Mouse (Mus musculus): ENCODE measurements around the gene Hoxb7. TPM values are rescaled to one million over a fixed set of nuclear protein-coding genes. Genes with fewer than 3 reads are reported as not detected.

Gene Hoxb7
- polyA plus RNA-seq, 1 experiment from 2014 or later, result not detected

DNA sequence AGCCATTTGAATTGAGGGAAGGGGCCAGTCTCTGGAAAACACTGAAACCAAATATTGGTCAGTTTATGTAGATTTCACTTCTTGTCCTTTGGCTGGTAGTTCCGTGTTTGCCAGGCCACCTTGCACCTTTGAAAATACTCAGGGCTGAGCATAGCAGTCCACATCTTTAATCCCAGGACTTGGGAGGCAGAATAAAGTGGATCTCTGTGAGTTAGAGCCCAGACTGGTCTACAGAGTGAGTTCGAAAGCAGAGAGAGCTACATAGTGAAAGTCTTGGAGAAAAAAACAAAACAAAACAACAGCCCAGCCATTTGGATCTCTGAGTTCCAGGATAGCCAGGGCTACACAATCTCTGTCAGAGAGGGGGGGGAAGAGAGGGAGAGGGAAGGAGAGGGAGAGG lies 29.3 kb upstream of the Hoxb7 start:
- no peak overlapping the region for H3K4me2 ChIP-seq (ENCODE audit: low read depth, low read length, severe bottlenecking)
- H3K27me3 ChIP-seq (ENCODE audit: control insufficient read depth, insufficient read depth, low read length), result peaks cover 100% of the 10 kb centered on the region
- WGBS, result 28% methylated on average over 2 of the region's 2 CpGs
- no peak overlapping the region for H3K27ac ChIP-seq (ENCODE audit: low read depth, low read length)
- no peak for ATAC-seq (replicated peaks; ENCODE audit: low FRiP score)
- H3K4me1 ChIP-seq (replicated peaks; ENCODE audit: control insufficient read depth, insufficient read depth, low read length), result no peaks in the 10 kb centered on the region
- no peaks in the 10 kb centered on the region for H3K36me3 ChIP-seq (ENCODE audit: control insufficient read depth, insufficient read depth, low read length)
- H3K4me3 ChIP-seq (ENCODE audit: low read depth, low read length), result no peak overlapping the region
- no peak overlapping the region for H3K9ac ChIP-seq (ENCODE audit: low read length)
- peak; percentile 18 for DNase-seq (ENCODE audit: low spot score)
- no peaks in the 10 kb centered on the region for H3K9me3 ChIP-seq (ENCODE audit: control insufficient read depth, low read length)

DNA sequence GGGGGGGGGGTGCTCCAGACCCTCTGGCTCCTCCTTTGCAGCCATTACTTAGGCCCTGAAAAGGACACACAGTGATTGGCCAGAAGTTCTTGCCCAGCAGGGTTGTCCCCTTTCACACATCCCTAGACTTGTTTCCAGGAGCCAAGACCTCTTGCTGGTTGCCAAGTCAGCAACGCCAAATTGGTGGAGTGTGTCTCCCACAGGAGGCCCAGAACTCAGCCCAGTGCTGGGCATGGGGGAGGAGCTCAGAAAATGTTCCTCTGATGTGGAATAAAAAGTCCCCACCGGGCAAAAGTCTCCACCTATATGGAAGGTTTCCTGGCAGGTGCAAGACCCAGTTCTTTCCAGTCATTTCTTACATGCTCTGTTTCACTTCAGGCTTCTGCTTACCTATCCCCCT lies 27.4 kb upstream of the Hoxb7 start:
- H3K4me2 ChIP-seq (ENCODE audit: low read depth, low read length, severe bottlenecking), result no peak overlapping the region
- H3K27ac ChIP-seq (ENCODE audit: low read depth, low read length), result no peak overlapping the region
- H3K4me3 ChIP-seq (ENCODE audit: low read depth, low read length), result no peak overlapping the region
- no peaks in the 10 kb centered on the region for H3K36me3 ChIP-seq (ENCODE audit: control insufficient read depth, insufficient read depth, low read length)
- H3K27me3 ChIP-seq (ENCODE audit: control insufficient read depth, insufficient read depth, low read length), result peaks cover 99% of the 10 kb centered on the region
- DNase-seq (ENCODE audit: low spot score) (peak; percentile 44), ATAC-seq (replicated peaks; ENCODE audit: low FRiP score) (no peak)
- no peaks in the 10 kb centered on the region for H3K9me3 ChIP-seq (ENCODE audit: control insufficient read depth, low read length)
- H3K9ac ChIP-seq (ENCODE audit: low read length), result no peak overlapping the region
- H3K4me1 ChIP-seq (replicated peaks; ENCODE audit: control insufficient read depth, insufficient read depth, low read length), result no peaks in the 10 kb centered on the region
- 4% methylated on average over 2 of the region's 2 CpGs for WGBS

GRCm38 (mm10) chr11:96259511-96259910 lies 26.9 kb upstream of the Hoxb7 start:
- H3K4me3 ChIP-seq (ENCODE audit: low read depth, low read length), result no peak overlapping the region
- H3K27ac ChIP-seq (ENCODE audit: low read depth, low read length), result no peak overlapping the region
- 0% methylated on average over 1 of the region's 1 CpGs for WGBS
- no peaks in the 10 kb centered on the region for H3K9me3 ChIP-seq (ENCODE audit: control insufficient read depth, low read length)
- H3K27me3 ChIP-seq (ENCODE audit: control insufficient read depth, insufficient read depth, low read length), result peaks cover 99% of the 10 kb centered on the region
- no peak overlapping the region for H3K4me2 ChIP-seq (ENCODE audit: low read depth, low read length, severe bottlenecking)
- no peaks in the 10 kb centered on the region for H3K4me1 ChIP-seq (replicated peaks; ENCODE audit: control insufficient read depth, insufficient read depth, low read length)
- no peaks in the 10 kb centered on the region for H3K36me3 ChIP-seq (ENCODE audit: control insufficient read depth, insufficient read depth, low read length)
- DNase-seq (ENCODE audit: low spot score), result no peak
- ATAC-seq (replicated peaks; ENCODE audit: low FRiP score), result no peak
- no peak overlapping the region for H3K9ac ChIP-seq (ENCODE audit: low read length)

GRCm38 (mm10) chr11:96260310-96260970 lies 26.0 kb upstream of the Hoxb7 start:
- Histone ChIP-seq H3K36me3 (ENCODE audit: control insufficient read depth, insufficient read depth, low read length) (no peaks in the 10 kb centered on the region), H3K9ac (ENCODE audit: low read length) (no peak overlapping the region), H3K4me2 (ENCODE audit: low read depth, low read length, severe bottlenecking) (no peak overlapping the region), H3K4me3 (ENCODE audit: low read depth, low read length) (no peak overlapping the region), H3K27ac (ENCODE audit: low read depth, low read length) (no peak overlapping the region), H3K27me3 (ENCODE audit: control insufficient read depth, insufficient read depth, low read length) (peaks cover 98% of the 10 kb centered on the region), H3K9me3 (ENCODE audit: control insufficient read depth, low read length) (no peaks in the 10 kb centered on the region), H3K4me1 (replicated peaks; ENCODE audit: control insufficient read depth, insufficient read depth, low read length) (no peaks in the 10 kb centered on the region)
- no peak for ATAC-seq (replicated peaks; ENCODE audit: low FRiP score)
- 3% methylated on average over 23 of the region's 23 CpGs for WGBS
- DNase-seq (ENCODE audit: low spot score), result peak; percentile 54

DNA sequence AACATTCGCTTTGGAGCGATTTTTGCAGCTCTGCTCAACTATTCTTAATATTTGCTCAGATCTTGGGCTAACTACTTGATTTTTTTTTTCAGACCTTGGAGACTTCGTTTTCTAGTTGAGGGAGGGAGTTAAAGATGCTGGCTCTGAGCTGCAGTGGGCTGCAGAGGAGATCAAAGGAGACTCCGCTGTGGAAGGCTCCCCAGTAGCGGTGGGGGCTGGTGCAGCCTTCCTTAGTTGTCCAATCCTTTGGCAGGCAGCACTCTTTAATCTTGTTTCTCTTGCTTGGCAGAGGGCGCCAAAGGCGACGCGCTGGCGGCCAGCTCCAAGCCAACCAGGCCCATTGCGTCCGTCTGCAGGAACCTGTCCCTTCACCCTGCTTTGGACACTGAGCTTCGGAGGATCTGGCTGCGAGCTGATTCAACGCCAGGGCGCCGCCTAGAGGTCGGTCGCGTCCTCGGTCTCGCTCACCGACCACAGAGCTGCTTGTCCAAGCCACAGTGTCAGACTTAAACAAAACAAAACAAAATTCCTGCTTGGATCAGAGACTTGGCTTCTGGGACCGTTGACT lies 25.0 kb upstream of the Hoxb7 start:
- no peaks in the 10 kb centered on the region for H3K4me1 ChIP-seq (replicated peaks; ENCODE audit: control insufficient read depth, insufficient read depth, low read length)
- no peak overlapping the region for H3K9ac ChIP-seq (ENCODE audit: low read length)
- H3K36me3 ChIP-seq (ENCODE audit: control insufficient read depth, insufficient read depth, low read length), result no peaks in the 10 kb centered on the region
- H3K27me3 ChIP-seq (ENCODE audit: control insufficient read depth, insufficient read depth, low read length), result peaks cover 98% of the 10 kb centered on the region
- DNase-seq (ENCODE audit: low spot score) (peak; percentile 90), ATAC-seq (replicated peaks; ENCODE audit: low FRiP score) (no peak)
- no peak overlapping the region for H3K4me2 ChIP-seq (ENCODE audit: low read depth, low read length, severe bottlenecking)
- H3K9me3 ChIP-seq (ENCODE audit: control insufficient read depth, low read length), result no peaks in the 10 kb centered on the region
- no peak overlapping the region for H3K4me3 ChIP-seq (ENCODE audit: low read depth, low read length)
- H3K27ac ChIP-seq (ENCODE audit: low read depth, low read length), result no peak overlapping the region
- WGBS, result 1% methylated on average over 24 of the region's 24 CpGs

DNA sequence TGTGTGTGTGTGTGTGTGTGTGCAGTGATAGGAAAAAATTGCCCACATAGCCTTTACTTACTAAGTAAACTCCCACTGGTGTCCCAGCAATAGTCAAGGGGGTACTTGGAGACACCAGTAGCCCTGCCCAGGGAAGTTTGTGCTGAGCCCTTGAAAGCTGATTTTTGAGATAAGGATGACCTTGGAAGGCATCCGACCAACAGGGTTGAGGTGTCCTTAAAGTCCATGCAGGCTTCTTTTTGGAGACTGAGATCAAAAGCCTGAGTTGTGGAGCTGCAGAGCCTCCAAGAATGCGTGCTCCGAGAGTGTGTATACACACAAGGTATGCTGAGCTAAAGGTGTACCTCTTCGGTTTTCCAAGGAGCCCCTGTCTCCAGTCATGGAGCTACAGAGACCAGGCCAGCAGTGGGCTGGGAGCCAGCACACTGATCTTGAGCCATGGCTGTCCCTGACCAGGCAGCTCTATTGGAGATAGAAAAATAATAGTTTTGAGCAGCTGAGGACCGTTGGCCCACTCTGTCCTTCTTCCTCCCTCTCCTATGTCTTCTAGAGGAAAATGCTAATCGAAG lies 24.1 kb upstream of the Hoxb7 start:
- Histone ChIP-seq H3K9me3 (ENCODE audit: control insufficient read depth, low read length) (no peaks in the 10 kb centered on the region), H3K4me3 (ENCODE audit: low read depth, low read length) (no peak overlapping the region), H3K36me3 (ENCODE audit: control insufficient read depth, insufficient read depth, low read length) (no peaks in the 10 kb centered on the region), H3K4me1 (replicated peaks; ENCODE audit: control insufficient read depth, insufficient read depth, low read length) (no peaks in the 10 kb centered on the region), H3K27me3 (ENCODE audit: control insufficient read depth, insufficient read depth, low read length) (peaks cover 98% of the 10 kb centered on the region), H3K27ac (ENCODE audit: low read depth, low read length) (no peak overlapping the region), H3K4me2 (ENCODE audit: low read depth, low read length, severe bottlenecking) (no peak overlapping the region), H3K9ac (ENCODE audit: low read length) (no peak overlapping the region)
- WGBS, result 9% methylated on average over 6 of the region's 6 CpGs
- DNase-seq (ENCODE audit: low spot score) (no peak), ATAC-seq (replicated peaks; ENCODE audit: low FRiP score) (no peak)

- no peaks in the 10 kb centered on the region for H3K9me3 ChIP-seq (ENCODE audit: control insufficient read depth, low read length)
- ATAC-seq (replicated peaks; ENCODE audit: low FRiP score) (no peak), DNase-seq (ENCODE audit: low spot score) (no peak)
- H3K36me3 ChIP-seq (ENCODE audit: control insufficient read depth, insufficient read depth, low read length), result no peaks in the 10 kb centered on the region
- H3K27me3 ChIP-seq (ENCODE audit: control insufficient read depth, insufficient read depth, low read length), result peaks cover 96% of the 10 kb centered on the region
- H3K9ac ChIP-seq (ENCODE audit: low read length), result no peak overlapping the region
- H3K4me3 ChIP-seq (ENCODE audit: low read depth, low read length), result no peak overlapping the region
- H3K27ac ChIP-seq (ENCODE audit: low read depth, low read length), result no peak overlapping the region
- H3K4me1 ChIP-seq (replicated peaks; ENCODE audit: control insufficient read depth, insufficient read depth, low read length), result no peaks in the 10 kb centered on the region
- no peak overlapping the region for H3K4me2 ChIP-seq (ENCODE audit: low read depth, low read length, severe bottlenecking)
- WGBS, result under 1% methylated on average over 33 of the region's 33 CpGs
These were observed 22.6 kb upstream of the Hoxb7 start for GRCm38 (mm10) chr11:96263636-96264389.

DNA sequence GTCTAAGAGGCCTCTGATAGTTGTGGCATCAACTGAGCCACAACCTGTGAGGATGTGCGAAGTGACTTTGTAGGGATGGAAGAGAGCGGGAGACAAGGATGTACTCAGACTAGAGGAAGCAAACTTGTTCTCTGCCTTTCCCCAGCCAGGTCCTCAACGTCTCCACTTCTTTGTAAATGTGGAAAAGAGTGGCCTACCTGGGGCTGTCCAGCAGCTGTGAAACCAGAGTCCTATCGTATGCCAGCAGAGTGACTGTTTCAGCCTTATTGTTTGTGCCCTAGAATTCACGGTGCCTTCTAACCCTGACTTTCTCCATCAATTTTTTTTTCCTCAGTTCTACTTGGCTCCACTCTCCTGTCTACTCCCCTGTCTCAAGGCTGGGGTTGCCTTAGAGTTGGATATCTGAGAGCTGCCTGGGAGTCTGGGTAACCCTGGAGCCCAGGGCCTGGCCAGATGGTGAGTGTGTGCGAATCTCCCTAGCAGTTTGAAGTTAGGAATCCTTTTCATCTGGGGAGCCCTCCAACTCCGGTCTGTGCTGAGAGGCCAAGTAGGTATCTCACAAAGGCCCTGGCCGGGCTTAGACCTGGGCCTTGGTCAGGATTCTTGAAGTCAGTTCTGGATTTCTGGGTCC lies 21.9 kb upstream of the Hoxb7 start:
- ATAC-seq (replicated peaks; ENCODE audit: low FRiP score), result no peak
- Histone ChIP-seq H3K9ac (ENCODE audit: low read length) (no peak overlapping the region), H3K27me3 (ENCODE audit: control insufficient read depth, insufficient read depth, low read length) (peaks cover 96% of the 10 kb centered on the region), H3K9me3 (ENCODE audit: control insufficient read depth, low read length) (no peaks in the 10 kb centered on the region), H3K4me1 (replicated peaks; ENCODE audit: control insufficient read depth, insufficient read depth, low read length) (no peaks in the 10 kb centered on the region), H3K27ac (ENCODE audit: low read depth, low read length) (no peak overlapping the region), H3K36me3 (ENCODE audit: control insufficient read depth, insufficient read depth, low read length) (no peaks in the 10 kb centered on the region), H3K4me2 (ENCODE audit: low read depth, low read length, severe bottlenecking) (no peak overlapping the region), H3K4me3 (ENCODE audit: low read depth, low read length) (no peak overlapping the region)
- no peak for DNase-seq (ENCODE audit: low spot score)
- WGBS, result 2% methylated on average over 8 of the region's 8 CpGs

Data from forebrain, embryonic 11.5 days (tissue).